Mouse (Mus musculus) liver, embryonic 11.5 days (tissue): ENCODE measurements around the gene Rpl7a. TPM values are rescaled to one million over a fixed set of nuclear protein-coding genes. Genes with fewer than 3 reads are reported as not detected.
A peak's percentile ranks its signal among the peaks of the same experiment; 100 is the strongest.

Experiments used
- ATAC-seq: fragments of 200-750 bp; cut with Nextera tagmentation; replicated peaks from 2 replicates; pipeline ENCODE4 v1.8.0; 2017; ENCODE audit warnings: moderate number of reproducible peaks, mild to moderate bottlenecking, moderate TSS enrichment, moderate library complexity; ENCODE audit not compliant: low FRiP score
- DNase-seq: peaks from one replicate; pipeline ENCODE4 v3.0.0-alpha.2; 2017; ENCODE audit warnings: low spot score
- H3K27ac ChIP-seq: fragments of 300-500 bp; sonication (generic); 2 replicates; pipeline ENCODE4 v1.5.1; 2014; ENCODE audit warnings: mild to moderate bottlenecking, low read depth, low read length, control low read depth
- H3K27me3 ChIP-seq: fragments of 300-500 bp; sonication (generic); replicated peaks from 2 replicates; pipeline ENCODE4 v1.6.1; 2014; ENCODE audit warnings: low read length, mixed read lengths; ENCODE audit not compliant: control insufficient read depth, insufficient read depth
- H3K36me3 ChIP-seq: fragments of 300-500 bp; sonication (generic); 2 replicates; pipeline ENCODE4 v1.6.1; 2014; ENCODE audit warnings: mild to moderate bottlenecking, low read length, moderate library complexity, mixed read lengths; ENCODE audit not compliant: control insufficient read depth, insufficient read depth
- H3K4me1 ChIP-seq: fragments of 300-500 bp; sonication (generic); replicated peaks from 2 replicates; pipeline ENCODE4 v1.6.1; 2014; ENCODE audit warnings: low read length, mixed read lengths; ENCODE audit not compliant: control insufficient read depth, insufficient read depth
- H3K4me2 ChIP-seq: fragments of 300-500 bp; sonication (generic); 2 replicates; pipeline ENCODE4 v1.6.1; 2014; ENCODE audit warnings: mild to moderate bottlenecking, control low read depth, moderate library complexity
- H3K4me3 ChIP-seq: fragments of 300-500 bp; sonication (generic); 2 replicates; pipeline ENCODE4 v1.5.1; 2014; ENCODE audit warnings: low read depth, low read length, control low read depth
- H3K9ac ChIP-seq: fragments of 300-500 bp; sonication (generic); 2 replicates; pipeline ENCODE4 v1.6.1; 2014; ENCODE audit warnings: low read depth, low read length, control low read depth
- H3K9me3 ChIP-seq: fragments of 300-500 bp; sonication (generic); 2 replicates; pipeline ENCODE4 v1.6.1; 2016; ENCODE audit warnings: low read length, inconsistent platforms, mixed read lengths; ENCODE audit not compliant: control insufficient read depth
- WGBS: fragments of 180-500 bp; shearing (Covaris S2); extraction: QIAGEN DNeasy Blood & Tissue Kit; methylation state at CpG from one replicate; pipeline ENCODE4 v1.1.7; 2014; 5-methylcytosine and 5-hydroxymethylcytosine counted together
- polyA plus RNA-seq: library from polyadenylated mRNA; unstranded; fragments of >200 nt; fragmentation: Nextera tagmentation; extraction: Ambion mirVana; gene quantifications from 2 replicates; pipeline ENCODE4 v1.2.1, GENCODE M21; 2014

The Rpl7a gene
- polyA plus RNA-seq, 1 experiment from 2014 or later: 991 TPM

DNA sequence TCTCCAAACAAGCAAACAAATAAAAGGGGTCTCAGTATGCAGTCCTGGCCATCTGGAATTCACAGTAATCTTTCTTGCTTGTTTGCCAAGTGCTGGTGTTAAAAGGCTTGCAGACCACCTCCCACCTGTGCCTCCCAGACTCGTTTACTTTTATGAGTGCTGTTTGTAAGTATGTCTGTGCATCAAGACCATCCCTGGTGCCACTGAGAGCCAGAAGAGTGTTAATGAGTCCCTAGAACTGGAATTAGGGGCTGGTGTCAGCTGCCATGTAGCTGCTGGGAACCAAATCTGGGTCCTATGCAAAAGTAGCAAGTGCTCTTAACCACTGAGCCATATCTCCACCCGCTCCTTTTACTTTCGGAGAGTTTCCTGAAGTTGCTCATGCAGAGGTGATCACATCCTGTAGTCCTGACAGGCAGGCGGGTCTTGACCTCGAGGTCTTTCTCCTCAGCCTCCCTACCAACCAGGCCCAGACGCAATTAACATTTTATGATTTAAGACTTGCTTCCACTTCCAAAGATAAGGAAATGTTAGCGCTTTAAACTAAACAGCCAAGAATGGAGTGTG lies 8.6 kb upstream of the Rpl7a start:
- ATAC-seq (no peak), DNase-seq (peak; percentile 31)
- H3K9me3 ChIP-seq: no peaks in the 10 kb centered on the region
- peak overlapping the region; percentile 90 for H3K9ac ChIP-seq
- H3K27me3 ChIP-seq: no peaks in the 10 kb centered on the region
- H3K27ac ChIP-seq: peak overlapping the region; percentile 73; the same call in 1 of the 2 replicates
- H3K4me1 ChIP-seq: peaks cover 18% of the 10 kb centered on the region
- peak overlapping the region; percentile 90 for H3K4me2 ChIP-seq
- peak overlapping the region; percentile 89 for H3K4me3 ChIP-seq
- H3K36me3 ChIP-seq: peaks cover 51% of the 10 kb centered on the region
- 7% methylated on average over 7 of the region's 7 CpGs for WGBS

DNA sequence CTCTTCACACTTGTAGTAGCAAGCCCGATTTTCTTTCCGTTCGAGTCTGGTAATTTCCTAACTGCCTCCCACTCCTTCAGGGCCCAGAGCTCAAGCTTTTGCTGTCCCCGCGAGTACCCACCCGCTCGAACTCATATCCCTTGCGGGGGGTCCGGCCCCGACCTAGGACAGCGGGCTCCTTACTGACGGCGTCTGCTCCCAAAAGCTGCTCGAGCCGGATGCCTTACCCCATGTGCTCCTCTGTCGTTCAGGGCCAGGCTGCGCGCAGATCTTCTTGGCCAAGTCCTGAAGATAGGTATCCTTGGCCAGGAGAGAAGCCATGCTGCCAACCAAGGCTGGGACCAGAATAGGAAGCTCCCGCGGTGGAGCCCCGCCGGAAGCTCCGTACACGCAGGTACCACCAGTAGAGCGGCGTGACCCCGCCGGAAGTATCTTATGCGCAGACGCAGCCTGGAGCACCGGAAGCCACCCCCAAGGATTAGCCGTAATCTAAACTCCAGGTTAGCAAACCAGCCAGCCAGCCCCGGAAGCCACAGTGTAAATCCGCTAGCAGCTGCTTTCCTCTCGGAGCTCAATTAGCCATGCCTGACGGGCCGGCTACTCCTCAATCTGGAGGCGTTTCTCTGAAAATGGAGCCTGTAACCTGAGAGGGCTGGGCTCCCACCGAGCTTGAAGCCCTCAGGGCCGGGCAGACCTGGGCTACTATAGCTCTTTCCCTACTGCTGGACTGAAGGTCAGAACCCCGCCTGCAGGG lies 7.9 kb upstream of the Rpl7a start, which contains the start of gene Surf6:
Surf6 (minus strand) TSS at position 413 of the 754 bp plus-strand sequence.
- Histone ChIP-seq H3K9ac (peak within 1 kb of the TSS; percentile 90), H3K36me3 (peaks cover 46% of the 10 kb centered on the region), H3K9me3 (no peaks in the 10 kb centered on the region), H3K27me3 (no peaks in the 10 kb centered on the region), H3K4me3 (peak within 1 kb of the TSS; percentile 89), H3K4me2 (peak within 1 kb of the TSS; percentile 90), H3K4me1 (peaks cover 18% of the 10 kb centered on the region), H3K27ac (peak within 1 kb of the TSS; percentile 73)
- DNase-seq: peak; percentile 93
- WGBS: under 1% methylated on average over 41 of the region's 41 CpGs
- ATAC-seq: peak; percentile 94

DNA sequence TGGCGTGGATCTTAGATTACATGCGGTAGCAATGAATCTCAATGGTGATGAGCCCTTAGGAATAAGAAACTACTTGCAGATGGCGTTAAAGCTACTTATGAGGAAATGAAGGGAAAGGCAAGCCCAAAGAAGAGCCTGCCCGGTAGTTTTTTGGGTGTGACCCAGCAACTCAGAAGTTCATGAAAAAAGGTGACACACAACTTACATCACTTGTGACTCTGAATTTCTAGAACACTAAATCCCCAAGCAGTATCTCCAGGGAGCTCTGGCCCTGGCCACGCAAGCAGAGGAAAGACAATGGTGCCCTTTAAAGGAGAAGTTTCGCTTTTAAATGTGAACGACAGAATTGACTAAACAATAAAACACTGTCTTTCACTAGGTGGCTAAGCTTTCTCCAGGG lies 7.3 kb upstream of the Rpl7a start:
- Histone ChIP-seq H3K36me3 (peaks cover 46% of the 10 kb centered on the region), H3K4me1 (peaks cover 19% of the 10 kb centered on the region), H3K9me3 (no peaks in the 10 kb centered on the region), H3K4me3 (peak overlapping the region; percentile 89), H3K27ac (peak overlapping the region; percentile 73), H3K9ac (peak overlapping the region; percentile 90), H3K27me3 (no peaks in the 10 kb centered on the region), H3K4me2 (peak overlapping the region; percentile 90)
- ATAC-seq (no peak), DNase-seq (no peak)
- 17% methylated on average over 7 of the region's 7 CpGs for WGBS

DNA sequence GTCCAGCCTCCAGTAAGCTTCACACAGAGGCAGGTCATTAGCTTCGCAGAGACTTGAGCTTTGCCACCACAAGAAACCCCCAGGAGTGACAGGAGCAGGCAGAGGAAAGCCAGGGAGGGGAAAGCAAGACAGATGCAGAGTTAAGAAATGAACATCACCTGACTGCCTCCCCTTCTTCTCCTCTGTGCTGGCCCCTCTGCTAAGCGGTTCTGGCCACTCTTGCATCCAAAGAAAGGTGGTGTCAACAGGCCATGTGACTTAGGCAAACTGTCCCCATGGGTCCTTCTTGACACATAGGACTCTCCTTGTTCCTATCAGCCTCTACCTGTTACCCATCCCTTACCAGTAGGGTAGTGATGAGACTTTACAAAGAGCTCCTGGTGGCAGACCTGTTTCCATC lies 4.6 kb upstream of the Rpl7a start:
- no peak overlapping the region for H3K4me2 ChIP-seq
- H3K9ac ChIP-seq: no peak overlapping the region
- no peak for ATAC-seq
- WGBS: 93% methylated on average over 2 of the region's 2 CpGs
- peaks cover 26% of the 10 kb centered on the region for H3K4me1 ChIP-seq
- no peak overlapping the region for H3K4me3 ChIP-seq
- no peak overlapping the region for H3K27ac ChIP-seq
- no peak for DNase-seq
- H3K27me3 ChIP-seq: no peaks in the 10 kb centered on the region
- H3K9me3 ChIP-seq: no peaks in the 10 kb centered on the region
- peaks cover 26% of the 10 kb centered on the region for H3K36me3 ChIP-seq

DNA sequence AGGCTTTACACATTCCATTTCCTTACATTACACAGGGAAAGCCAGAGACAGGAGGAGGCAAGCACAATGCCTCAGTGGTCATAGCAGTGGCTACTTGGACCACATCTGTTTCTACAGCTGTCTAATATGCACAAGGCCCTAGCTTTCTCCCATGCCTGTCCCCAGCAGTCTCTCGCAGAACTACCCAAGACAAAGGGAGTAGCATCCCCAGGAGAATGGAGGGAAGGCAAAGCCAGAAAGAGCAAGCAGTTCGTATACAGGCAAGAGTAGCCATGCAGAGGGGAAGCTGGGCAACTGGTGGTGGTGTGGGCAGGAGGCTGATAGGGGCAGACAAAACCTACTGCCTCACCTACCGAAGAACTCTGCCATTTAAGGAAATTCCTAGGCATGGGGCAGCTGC lies 4.1 kb upstream of the Rpl7a start:
- Histone ChIP-seq H3K36me3 (peaks cover 25% of the 10 kb centered on the region), H3K4me3 (no peak overlapping the region; the same call in 1 of the 2 replicates), H3K27me3 (no peaks in the 10 kb centered on the region), H3K27ac (no peak overlapping the region), H3K4me2 (no peak overlapping the region), H3K4me1 (peaks cover 21% of the 10 kb centered on the region), H3K9me3 (no peaks in the 10 kb centered on the region), H3K9ac (peak overlapping the region; percentile 21; the same call in 1 of the 2 replicates)
- 91% methylated on average over 3 of the region's 3 CpGs for WGBS
- no peak for ATAC-seq
- DNase-seq: no peak

DNA sequence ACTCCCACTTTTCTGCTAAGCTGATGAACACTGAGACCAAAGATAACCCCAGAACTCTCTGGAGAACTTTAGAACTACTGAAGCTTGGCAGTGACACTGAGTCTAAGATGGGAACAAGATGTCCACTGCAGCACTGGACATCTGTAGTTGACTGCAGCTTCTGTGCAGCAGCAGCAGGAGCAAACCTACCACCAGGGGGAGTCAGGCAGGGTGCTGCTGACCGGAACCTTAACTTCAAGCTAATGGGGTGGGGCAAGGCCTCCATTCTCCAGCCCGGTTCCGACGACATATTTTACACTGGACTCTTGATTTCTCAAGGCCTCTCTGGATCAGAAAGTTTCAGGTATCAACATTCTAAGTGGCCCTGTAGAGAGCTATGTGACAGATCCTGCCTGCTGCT lies 3.5 kb upstream of the Rpl7a start:
- DNase-seq: no peak
- ATAC-seq: no peak
- WGBS: 55% methylated on average over 4 of the region's 4 CpGs
- H3K4me2 ChIP-seq: no peak overlapping the region
- no peak overlapping the region for H3K27ac ChIP-seq
- peaks cover 29% of the 10 kb centered on the region for H3K36me3 ChIP-seq
- H3K9me3 ChIP-seq: no peaks in the 10 kb centered on the region
- H3K27me3 ChIP-seq: no peaks in the 10 kb centered on the region
- H3K4me1 ChIP-seq: peaks cover 17% of the 10 kb centered on the region
- H3K4me3 ChIP-seq: no peak overlapping the region
- H3K9ac ChIP-seq: no peak overlapping the region

DNA sequence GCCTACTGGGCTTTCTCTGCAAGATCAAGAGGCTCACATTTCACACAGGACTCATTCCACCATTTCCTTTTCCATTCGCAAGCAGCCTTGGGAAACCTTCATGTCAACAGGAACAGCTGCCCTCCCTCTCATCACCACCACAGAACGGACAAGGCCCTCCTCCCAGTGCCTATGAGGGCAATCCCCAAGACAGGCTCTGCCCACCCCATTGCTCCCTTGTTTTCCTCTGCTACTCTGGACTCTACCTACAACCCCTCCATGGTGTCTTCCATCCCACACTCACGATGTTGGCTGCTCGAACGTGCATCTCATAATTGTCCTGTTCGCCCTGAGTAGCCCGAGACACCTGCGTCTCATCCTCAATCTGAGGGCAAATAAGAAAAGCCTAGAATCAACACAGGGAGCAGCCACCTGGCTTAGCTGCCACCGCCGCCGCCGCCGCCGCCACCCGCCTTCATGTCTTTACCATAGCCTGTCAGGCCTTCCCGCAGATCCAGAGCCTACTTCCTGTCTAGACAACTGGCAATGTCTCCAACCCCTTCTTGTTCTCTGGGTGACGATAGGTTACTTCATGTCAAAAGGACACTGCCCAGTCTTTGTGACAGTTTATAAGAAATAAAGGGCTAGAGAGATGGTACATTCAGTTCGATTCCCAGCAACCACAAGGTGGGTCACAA lies 1.7 kb upstream of the Rpl7a start:
- ATAC-seq (no peak), DNase-seq (no peak)
- peak overlapping the region; percentile 8; the same call in 1 of the 2 replicates for H3K27ac ChIP-seq
- H3K4me2 ChIP-seq: peak overlapping the region; percentile 94
- H3K27me3 ChIP-seq: no peaks in the 10 kb centered on the region
- 66% methylated on average over 18 of the region's 18 CpGs for WGBS
- peak overlapping the region; percentile 87 for H3K9ac ChIP-seq
- H3K9me3 ChIP-seq: no peaks in the 10 kb centered on the region
- H3K36me3 ChIP-seq: peaks cover 45% of the 10 kb centered on the region
- H3K4me3 ChIP-seq: peak overlapping the region; percentile 79
- H3K4me1 ChIP-seq: peaks cover 22% of the 10 kb centered on the region

DNA sequence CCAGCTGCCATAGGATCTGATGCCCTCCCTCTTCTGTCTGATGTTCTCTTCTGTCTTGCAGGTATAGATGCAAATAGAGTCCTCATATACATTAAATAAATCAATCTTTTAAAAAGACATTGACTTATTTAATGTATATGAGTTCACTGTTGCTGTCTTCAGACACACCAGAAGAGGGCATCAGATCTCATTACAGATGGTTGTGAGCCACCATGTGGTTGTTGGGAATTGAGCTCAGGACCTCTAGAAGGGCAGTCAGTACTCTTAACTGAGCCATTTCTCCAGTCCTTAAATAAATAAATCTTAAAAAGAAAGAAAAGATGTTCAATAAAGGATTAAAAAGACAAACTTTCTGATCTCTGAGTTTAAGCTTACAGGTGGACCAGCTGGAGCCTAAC lies 1.2 kb upstream of the Rpl7a start:
- H3K27me3 ChIP-seq: no peaks in the 10 kb centered on the region
- no peaks in the 10 kb centered on the region for H3K9me3 ChIP-seq
- H3K9ac ChIP-seq: peak overlapping the region; percentile 87
- H3K4me1 ChIP-seq: peaks cover 27% of the 10 kb centered on the region
- H3K4me3 ChIP-seq: peak overlapping the region; percentile 79
- peaks cover 50% of the 10 kb centered on the region for H3K36me3 ChIP-seq
- peak overlapping the region; percentile 94 for H3K4me2 ChIP-seq
- DNase-seq (no peak), ATAC-seq (no peak)
- peak overlapping the region; percentile 74; the same call in 1 of the 2 replicates for H3K27ac ChIP-seq
